In the genomic region with DNA sequence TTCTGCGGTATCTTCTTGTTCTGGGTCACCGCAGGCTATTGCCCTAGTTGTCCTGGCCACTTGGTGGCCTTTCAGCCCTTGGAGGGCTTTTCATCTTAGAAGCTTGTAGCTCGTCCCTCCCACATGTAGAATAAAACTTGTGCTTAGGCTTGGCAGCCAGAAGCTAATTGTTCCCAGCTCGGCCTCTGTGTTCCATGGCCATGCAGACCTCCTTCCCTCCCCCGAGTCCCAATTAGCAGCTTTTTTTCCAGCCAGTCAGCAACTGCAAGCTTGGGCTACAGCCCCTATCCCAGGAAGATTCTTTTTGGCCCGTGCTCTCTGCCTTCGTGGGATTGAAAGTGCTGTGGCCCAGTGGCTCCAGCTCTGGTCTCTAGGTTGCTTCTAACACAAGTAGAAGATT, we compare ENCODE assay signal across 26 mouse cellular contexts.
DNase-seq lines count a peak whose midpoint lies in the region; ATAC-seq lines count a peak whose summit lies in the region.
"Had no signal": no experiment of that assay in that cellular context is flagged by ENCODE, and none has a peak within 500 bp of the region (broad histone marks: within the 10 kb centered on the region; RNA-seq: fewer than 3 reads in every experiment).

No protein-coding gene starts in this region.

- no peaks in the 10 kb centered on the region for H3K27me3 ChIP-seq in embryonic facial prominence, embryonic 11.5 days (ENCODE audit: control insufficient read depth, insufficient read depth, low read length)
- no peaks in the 10 kb centered on the region; the same call in 1 of the 2 replicates for H3K27me3 ChIP-seq in embryonic facial prominence, embryonic 10.5 days (replicated peaks; ENCODE audit: low read depth, poor library complexity, severe bottlenecking)
- no peaks in the 10 kb centered on the region for H3K27me3 ChIP-seq in embryonic facial prominence, embryonic 14.5 days (replicated peaks; ENCODE audit: control insufficient read depth, insufficient read depth, low read length)
- no peaks in the 10 kb centered on the region for H3K27me3 ChIP-seq in limb, embryonic 11.5 days (ENCODE audit: control insufficient read depth, insufficient read depth, low read length)
- H3K27me3 ChIP-seq: CH12.LX; embryonic facial prominence, embryonic 13.5 days; heart, embryonic 13.5 days; hindbrain, embryonic 12.5 days; hindbrain, embryonic 15.5 days had no signal

- DNase-seq in embryonic facial prominence, embryonic 11.5 days (ENCODE audit: low spot score), result peak; percentile 21
- no peak for DNase-seq in embryonic facial prominence, embryonic 10.5 days (ENCODE audit: low spot score)
- peak; percentile 55 for DNase-seq in embryonic facial prominence, embryonic 14.5 days (ENCODE audit: low spot score)
- DNase-seq in limb, embryonic 11.5 days (ENCODE audit: low spot score), result peak; percentile 36
- peak; percentile 37 for DNase-seq in retina, embryonic 14.5 days (ENCODE audit: low spot score)
- no peak for DNase-seq in heart, adult 8-10 months (ENCODE audit: low spot score)
- no peak for DNase-seq in urinary bladder, postnatal 25 days (ENCODE audit: low spot score)
- no peak for DNase-seq in gastrocnemius, adult 8-10 months (ENCODE audit: low spot score in 2 of 2)
- DNase-seq: adrenal gland, adult 2 months; adrenal gland, postnatal 25 days; cerebellum, adult 18-20 months; cerebellum, adult 9-10 months; cerebellum, postnatal 14 days; gastrocnemius, adult 2 months; gastrocnemius, postnatal 25 days; heart, adult 18-20 months had no signal

- H3K9ac ChIP-seq in embryonic facial prominence, embryonic 11.5 days (replicated peaks; ENCODE audit: low read length), result no peak overlapping the region
- no peak overlapping the region for H3K9ac ChIP-seq in embryonic facial prominence, embryonic 14.5 days (ENCODE audit: low read depth, low read length)
- no peak overlapping the region for H3K9ac ChIP-seq in limb, embryonic 11.5 days (ENCODE audit: low read length)
- H3K9ac ChIP-seq: embryonic facial prominence, embryonic 13.5 days; forebrain, embryonic 13.5 days; heart, embryonic 13.5 days; hindbrain, embryonic 12.5 days; hindbrain, embryonic 15.5 days had no signal

- H3K36me3 ChIP-seq in embryonic facial prominence, embryonic 11.5 days (replicated peaks; ENCODE audit: control insufficient read depth, insufficient read depth, low read depth, low read length), result no peaks in the 10 kb centered on the region
- no peaks in the 10 kb centered on the region; the same call in 1 of the 2 replicates for H3K36me3 ChIP-seq in embryonic facial prominence, embryonic 10.5 days (replicated peaks)
- peaks cover 14% of the 10 kb centered on the region; the same call in 1 of the 2 replicates for H3K36me3 ChIP-seq in embryonic facial prominence, embryonic 14.5 days (ENCODE audit: control insufficient read depth, insufficient read depth, low read length)
- no peaks in the 10 kb centered on the region for H3K36me3 ChIP-seq in limb, embryonic 11.5 days (ENCODE audit: control insufficient read depth, insufficient read depth, low read length)
- H3K36me3 ChIP-seq: forebrain, embryonic 10.5 days; G1E; hindbrain, embryonic 15.5 days had no signal

- 54% methylated on average over 7 of the region's 7 CpGs for WGBS in embryonic facial prominence, embryonic 11.5 days
- 52% methylated on average over 7 of the region's 7 CpGs for WGBS in embryonic facial prominence, embryonic 10.5 days
- 54% methylated on average over 7 of the region's 7 CpGs for WGBS in embryonic facial prominence, embryonic 14.5 days
- WGBS in limb, embryonic 11.5 days, result 39% methylated on average over 7 of the region's 7 CpGs

- no peak overlapping the region for H3K4me3 ChIP-seq in embryonic facial prominence, embryonic 11.5 days (ENCODE audit: low read depth, low read length)
- H3K4me3 ChIP-seq in embryonic facial prominence, embryonic 10.5 days, result no peak overlapping the region
- H3K4me3 ChIP-seq in embryonic facial prominence, embryonic 14.5 days (ENCODE audit: low read depth, low read length), result no peak overlapping the region
- H3K4me3 ChIP-seq in limb, embryonic 11.5 days (ENCODE audit: low read depth, low read length), result no peak overlapping the region
- H3K4me3 ChIP-seq: embryonic facial prominence, embryonic 13.5 days; forebrain, embryonic 10.5 days; forebrain, embryonic 13.5 days; gastrocnemius, adult 2 months; heart, embryonic 10.5 days; heart, embryonic 13.5 days; hindbrain, embryonic 12.5 days; hindbrain, embryonic 15.5 days had no signal

- H3K9me3 ChIP-seq in embryonic facial prominence, embryonic 11.5 days (replicated peaks; ENCODE audit: control insufficient read depth, low read length), result no peaks in the 10 kb centered on the region
- H3K9me3 ChIP-seq in embryonic facial prominence, embryonic 10.5 days, result no peaks in the 10 kb centered on the region
- no peaks in the 10 kb centered on the region for H3K9me3 ChIP-seq in embryonic facial prominence, embryonic 14.5 days (ENCODE audit: control insufficient read depth, low read length)
- no peaks in the 10 kb centered on the region for H3K9me3 ChIP-seq in limb, embryonic 11.5 days (ENCODE audit: control insufficient read depth, low read length)
- H3K9me3 ChIP-seq: embryonic facial prominence, embryonic 13.5 days; forebrain, embryonic 10.5 days; forebrain, embryonic 13.5 days; heart, embryonic 10.5 days; heart, embryonic 13.5 days; hindbrain, embryonic 12.5 days; hindbrain, embryonic 15.5 days had no signal

- ATAC-seq in embryonic facial prominence, embryonic 11.5 days (replicated peaks; ENCODE audit: insufficient number of reproducible peaks, low FRiP score, low TSS enrichment, low read depth), result no peak
- no peak for ATAC-seq in embryonic facial prominence, embryonic 14.5 days (ENCODE audit: low read depth)
- no peak for ATAC-seq in limb, embryonic 11.5 days (ENCODE audit: insufficient number of reproducible peaks, low FRiP score, low TSS enrichment, low read depth)
- ATAC-seq: forebrain, embryonic 13.5 days; forebrain, embryonic 16.5 days had no signal

- H3K4me1 ChIP-seq in embryonic facial prominence, embryonic 11.5 days (ENCODE audit: control insufficient read depth, insufficient read depth, low read length), result no peaks in the 10 kb centered on the region
- peaks cover 16% of the 10 kb centered on the region for H3K4me1 ChIP-seq in embryonic facial prominence, embryonic 10.5 days
- H3K4me1 ChIP-seq in embryonic facial prominence, embryonic 14.5 days (ENCODE audit: control insufficient read depth, insufficient read depth, low read length), result no peaks in the 10 kb centered on the region
- peaks cover 5% of the 10 kb centered on the region; the same call in 1 of the 2 replicates for H3K4me1 ChIP-seq in limb, embryonic 11.5 days (ENCODE audit: control insufficient read depth, insufficient read depth, low read length)
- H3K4me1 ChIP-seq: embryonic facial prominence, embryonic 13.5 days; heart, embryonic 13.5 days; hindbrain, embryonic 12.5 days; hindbrain, embryonic 15.5 days had no signal

- H3K4me2 ChIP-seq in embryonic facial prominence, embryonic 11.5 days (ENCODE audit: low read depth, low read length), result no peak overlapping the region
- no peak overlapping the region for H3K4me2 ChIP-seq in embryonic facial prominence, embryonic 14.5 days (ENCODE audit: low read depth, low read length)
- no peak overlapping the region for H3K4me2 ChIP-seq in limb, embryonic 11.5 days (ENCODE audit: low read depth, severe bottlenecking)
- H3K4me2 ChIP-seq: embryonic facial prominence, embryonic 13.5 days; forebrain, embryonic 13.5 days; heart, embryonic 13.5 days; hindbrain, embryonic 12.5 days; hindbrain, embryonic 15.5 days had no signal

- no peak overlapping the region for H3K27ac ChIP-seq in embryonic facial prominence, embryonic 11.5 days (replicated peaks; ENCODE audit: low read depth, low read length)
- no peak overlapping the region for H3K27ac ChIP-seq in embryonic facial prominence, embryonic 10.5 days (replicated peaks)
- no peak overlapping the region for H3K27ac ChIP-seq in embryonic facial prominence, embryonic 14.5 days (replicated peaks; ENCODE audit: low read depth, low read length)
- no peak overlapping the region for H3K27ac ChIP-seq in limb, embryonic 11.5 days (replicated peaks; ENCODE audit: low read depth, low read length)
- H3K27ac ChIP-seq: embryonic facial prominence, embryonic 13.5 days; forebrain, embryonic 10.5 days; forebrain, embryonic 13.5 days; gastrocnemius, adult 2 months; heart, embryonic 13.5 days; hindbrain, embryonic 12.5 days; hindbrain, embryonic 15.5 days had no signal

Comparison
In these comparisons a context has a peak if more than half of its experiments do, and no peak if none do; other contexts are left out.
1. DNase-seq: peak in embryonic facial prominence, embryonic 11.5 days (single experiment), embryonic facial prominence, embryonic 14.5 days (single experiment), limb, embryonic 11.5 days (single experiment) and retina, embryonic 14.5 days (single experiment); none in embryonic facial prominence, embryonic 10.5 days (single experiment), heart, adult 8-10 months (single experiment), urinary bladder, postnatal 25 days (single experiment) and gastrocnemius, adult 8-10 months (0 of 2).